ENCODE assay signal across 26 mouse cellular contexts in the genomic region with DNA sequence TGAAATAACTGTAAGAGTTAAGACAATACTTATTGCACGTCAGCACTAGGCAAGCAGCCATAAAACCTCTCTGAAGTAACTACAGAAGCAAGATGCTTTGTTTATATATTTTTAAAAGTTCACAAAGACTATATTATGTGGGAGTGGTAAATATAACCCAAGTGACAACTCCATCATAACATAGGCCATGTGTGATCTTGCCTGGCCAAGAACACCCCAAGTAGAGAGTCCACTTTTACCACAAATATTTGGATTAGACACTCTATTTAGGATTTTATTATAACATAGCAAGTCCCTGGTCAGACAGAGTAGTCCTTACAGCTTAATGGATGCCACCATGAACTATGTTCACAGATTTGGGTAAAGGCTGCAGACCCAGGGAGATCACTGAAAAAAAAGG. TPM values are rescaled to one million over a fixed set of nuclear protein-coding genes. Genes with fewer than 3 reads are reported as not detected.
"Had no signal": no experiment of that assay in that cellular context is flagged by ENCODE, and none has a peak within 500 bp of the region (broad histone marks: within the 10 kb centered on the region; RNA-seq: fewer than 3 reads in every experiment).

No protein-coding gene starts in this region.

- H3K9me3 ChIP-seq: heart, embryonic 13.5 days; heart, embryonic 15.5 days; hindbrain, embryonic 13.5 days; hindbrain, embryonic 15.5 days; kidney, embryonic 15.5 days; limb, embryonic 13.5 days had no signal

- DNase-seq: forebrain, postnatal 0 days; gastrocnemius, postnatal 14 days; gastrocnemius, postnatal 36 days; heart, adult 11 months; heart, adult 2 months; heart, postnatal 14 days; heart, postnatal 36 days; kidney, adult 11 months; kidney, adult 2 months; kidney, adult 9 months; kidney, postnatal 14 days; kidney, postnatal 36 days; layer of hippocampus, adult 9-11 months; layer of hippocampus, postnatal 36 days; left cerebral cortex, postnatal 4 days had no signal

- ATAC-seq: forebrain, postnatal 0 days; hindbrain, postnatal 0 days; intestine, embryonic 16.5 days had no signal

- H3K27me3 ChIP-seq: heart, embryonic 15.5 days; hindbrain, embryonic 13.5 days; hindbrain, embryonic 15.5 days; kidney, embryonic 15.5 days had no signal

- H3K4me2 ChIP-seq: heart, embryonic 11.5 days; heart, embryonic 13.5 days; heart, embryonic 15.5 days; hindbrain, embryonic 13.5 days; hindbrain, embryonic 15.5 days; kidney, embryonic 15.5 days; limb, embryonic 13.5 days had no signal

- H3K4me3 ChIP-seq: heart, adult 2 months; heart, embryonic 13.5 days; heart, embryonic 15.5 days; hindbrain, embryonic 13.5 days; hindbrain, embryonic 15.5 days; kidney, embryonic 15.5 days; limb, embryonic 13.5 days had no signal

- H3K4me1 ChIP-seq: heart, embryonic 13.5 days; heart, embryonic 15.5 days; hindbrain, embryonic 13.5 days; hindbrain, embryonic 15.5 days; kidney, embryonic 15.5 days; limb, embryonic 13.5 days had no signal

- H3K27ac ChIP-seq: heart, adult 2 months; heart, embryonic 13.5 days; heart, embryonic 15.5 days; hindbrain, embryonic 13.5 days; hindbrain, embryonic 15.5 days; hindbrain, postnatal 0 days; kidney, embryonic 15.5 days; kidney, postnatal 0 days; limb, embryonic 13.5 days had no signal

- H3K9ac ChIP-seq: forebrain, postnatal 0 days; heart, embryonic 13.5 days; heart, embryonic 15.5 days; hindbrain, embryonic 13.5 days; hindbrain, embryonic 15.5 days; kidney, embryonic 15.5 days; limb, embryonic 13.5 days had no signal

- H3K36me3 ChIP-seq: heart, embryonic 13.5 days; heart, embryonic 15.5 days; hindbrain, embryonic 13.5 days; hindbrain, embryonic 15.5 days; kidney, embryonic 15.5 days; limb, embryonic 13.5 days had no signal

RNA-seq across cellular contexts. Expression of a gene that starts 52.3 kb away (rescaled TPM):
- polyA plus RNA-seq: forebrain, postnatal 0 days; hindbrain, embryonic 11.5 days had no signal
